Mouse (Mus musculus): Measurements from ENCODE around the gene Ptbp3.

DNA sequence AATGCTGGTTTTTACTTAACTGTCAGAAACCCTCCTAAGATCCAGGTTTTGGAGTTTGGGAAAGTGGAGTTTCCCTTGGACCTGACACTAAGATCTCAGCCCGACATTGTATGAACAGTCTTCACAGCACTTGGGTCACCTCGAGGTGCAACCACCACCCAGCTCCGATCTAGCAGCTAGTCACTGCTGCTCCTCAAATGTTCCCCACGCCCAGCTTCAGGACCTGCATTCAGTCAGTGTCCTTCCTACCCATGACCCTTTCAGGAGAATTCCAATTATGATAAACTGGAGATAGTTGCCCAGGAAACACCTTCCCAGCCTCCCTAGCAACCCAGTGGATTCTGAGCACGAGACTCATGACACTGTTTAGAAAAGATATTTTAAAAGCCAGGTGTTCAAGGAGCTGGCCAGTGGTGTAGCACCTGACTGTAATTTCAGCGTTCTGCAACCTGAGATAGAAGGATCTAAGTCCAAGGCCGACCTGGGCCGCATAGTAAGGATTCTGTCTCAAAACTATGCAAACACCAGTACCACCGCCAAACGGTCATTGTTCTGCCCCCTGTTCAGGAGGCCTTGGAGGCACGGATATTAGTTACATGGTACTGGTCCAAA is 87.9 kb downstream of the Ptbp3 start:
- TF ChIP-seq POLR2A (IDR thresholded peaks at IDR 0.05; ENCODE audit: control insufficient read depth, low read depth, low read length) (peak; percentile 66; the same call in 1 of the 2 replicates), CTCF (IDR thresholded peaks at IDR 0.05; ENCODE audit: control insufficient read depth, insufficient read depth, insufficient replicate concordance, low read depth, low read length) (no peak)
